Mouse (Mus musculus) heart, embryonic 13.5 days (tissue): ENCODE results near the gene Rps21. TPM values are rescaled to one million over a fixed set of nuclear protein-coding genes. Genes with fewer than 3 reads are reported as not detected.

Source experiments
- ATAC-seq: fragments of 200-750 bp; cut with Nextera tagmentation; 2 replicates; pipeline ENCODE4 v1.8.0; 2017; ENCODE audit warnings: moderate TSS enrichment; ENCODE audit not compliant: insufficient number of reproducible peaks, low FRiP score, low TSS enrichment; ENCODE audit errors: extremely low read depth
- H3K27ac ChIP-seq: fragments of 300-500 bp; sonication (generic); replicated peaks from 2 replicates; pipeline ENCODE4 v1.5.1; 2015; ENCODE audit warnings: moderate library complexity, mild to moderate bottlenecking, inconsistent platforms
- H3K27me3 ChIP-seq: fragments of 300-500 bp; sonication (generic); replicated peaks from 2 replicates; pipeline ENCODE4 v1.6.1; 2015; ENCODE audit warnings: mild to moderate bottlenecking, inconsistent platforms
- H3K36me3 ChIP-seq: fragments of 300-500 bp; sonication (generic); 2 replicates; pipeline ENCODE4 v1.6.1; 2015; ENCODE audit warnings: mild to moderate bottlenecking, inconsistent platforms
- H3K4me1 ChIP-seq: fragments of 300-500 bp; sonication (generic); 2 replicates; pipeline ENCODE4 v1.6.1; 2015; ENCODE audit warnings: inconsistent platforms
- H3K4me2 ChIP-seq: fragments of 300-500 bp; sonication (generic); 2 replicates; pipeline ENCODE4 v1.6.1; 2015; ENCODE audit warnings: inconsistent platforms, mild to moderate bottlenecking, moderate library complexity
- H3K4me3 ChIP-seq: fragments of 300-500 bp; sonication (generic); 2 replicates; pipeline ENCODE4 v1.5.1; 2015; ENCODE audit warnings: moderate library complexity, mild to moderate bottlenecking, inconsistent platforms
- H3K9ac ChIP-seq: fragments of 300-500 bp; sonication (generic); 2 replicates; pipeline ENCODE4 v1.6.1; 2015; ENCODE audit warnings: inconsistent platforms, mild to moderate bottlenecking, moderate library complexity
- H3K9me3 ChIP-seq: fragments of 300-500 bp; sonication (generic); 2 replicates; pipeline ENCODE4 v1.6.1; 2016; ENCODE audit warnings: inconsistent platforms
- WGBS: fragments of 180-500 bp; shearing (Covaris S2); methylation state at CpG from one replicate; pipeline ENCODE4 v1.1.7; 2015; ENCODE audit warnings: mixed read lengths; 5-methylcytosine and 5-hydroxymethylcytosine counted together
- polyA plus RNA-seq: library from polyadenylated mRNA; unstranded; fragments of >200 nt; fragmentation: Nextera tagmentation; extraction: Ambion mirVana; gene quantifications from 2 replicates; pipeline ENCODE4 v1.2.1, GENCODE M21; 2015

Rps21 gene
- polyA plus RNA-seq, 1 experiment from 2014 or later, result 332 TPM

DNA sequence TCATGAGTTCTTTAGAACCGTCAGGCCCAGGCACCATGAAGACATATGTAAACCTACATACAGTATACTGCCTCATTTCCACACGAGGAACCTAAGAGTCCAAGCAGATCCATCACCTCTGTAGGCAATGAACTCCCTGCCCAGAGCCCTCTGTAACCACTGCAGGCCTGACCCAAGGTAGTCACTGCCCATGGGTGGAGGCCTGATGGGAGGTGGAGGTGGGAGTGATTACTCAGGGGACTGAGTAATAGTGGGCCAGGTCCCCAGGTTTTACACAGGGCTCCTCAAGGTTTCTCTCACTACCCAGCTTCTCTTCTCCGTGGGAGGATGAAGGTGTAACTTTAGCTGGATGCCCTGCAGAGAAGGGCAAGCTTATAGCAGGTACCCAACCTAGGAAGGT lies 28.0 kb upstream of the Rps21 start:
- no peak for ATAC-seq
- Histone ChIP-seq H3K4me1 (peaks cover 74% of the 10 kb centered on the region), H3K4me2 (no peak overlapping the region), H3K36me3 (no peaks in the 10 kb centered on the region), H3K27ac (no peak overlapping the region), H3K9me3 (no peaks in the 10 kb centered on the region), H3K27me3 (peaks cover 22% of the 10 kb centered on the region), H3K4me3 (no peak overlapping the region), H3K9ac (no peak overlapping the region)
- 67% methylated on average over 3 of the region's 3 CpGs for WGBS

DNA sequence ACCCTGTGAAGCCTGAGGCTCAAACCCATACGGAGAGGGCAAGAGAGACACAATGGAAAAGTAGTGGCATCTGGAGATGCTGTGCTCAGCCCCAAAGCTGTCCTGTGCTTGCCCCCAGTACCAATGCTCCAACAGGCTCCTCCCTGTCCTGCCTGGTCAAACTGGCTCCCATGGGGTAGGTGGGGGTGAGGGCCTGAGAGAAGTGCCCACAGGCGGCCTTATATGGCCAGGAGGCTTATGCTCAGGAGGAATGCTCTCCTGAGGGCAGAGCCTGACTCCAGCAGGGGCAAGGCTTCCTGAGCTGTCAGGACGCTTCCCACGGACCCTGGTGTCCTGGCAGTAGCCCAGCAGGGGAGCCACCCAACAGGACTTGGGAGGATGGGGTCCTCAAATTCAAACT lies 26.7 kb upstream of the Rps21 start:
- WGBS, result 40% methylated on average over 4 of the region's 4 CpGs
- Histone ChIP-seq H3K4me1 (peaks cover 79% of the 10 kb centered on the region), H3K27ac (peak overlapping the region; percentile 67), H3K27me3 (peaks cover 8% of the 10 kb centered on the region), H3K36me3 (no peaks in the 10 kb centered on the region), H3K9me3 (no peaks in the 10 kb centered on the region), H3K4me3 (no peak overlapping the region), H3K9ac (peak overlapping the region; percentile 55; the same call in 1 of the 2 replicates), H3K4me2 (no peak overlapping the region)
- no peak for ATAC-seq

DNA sequence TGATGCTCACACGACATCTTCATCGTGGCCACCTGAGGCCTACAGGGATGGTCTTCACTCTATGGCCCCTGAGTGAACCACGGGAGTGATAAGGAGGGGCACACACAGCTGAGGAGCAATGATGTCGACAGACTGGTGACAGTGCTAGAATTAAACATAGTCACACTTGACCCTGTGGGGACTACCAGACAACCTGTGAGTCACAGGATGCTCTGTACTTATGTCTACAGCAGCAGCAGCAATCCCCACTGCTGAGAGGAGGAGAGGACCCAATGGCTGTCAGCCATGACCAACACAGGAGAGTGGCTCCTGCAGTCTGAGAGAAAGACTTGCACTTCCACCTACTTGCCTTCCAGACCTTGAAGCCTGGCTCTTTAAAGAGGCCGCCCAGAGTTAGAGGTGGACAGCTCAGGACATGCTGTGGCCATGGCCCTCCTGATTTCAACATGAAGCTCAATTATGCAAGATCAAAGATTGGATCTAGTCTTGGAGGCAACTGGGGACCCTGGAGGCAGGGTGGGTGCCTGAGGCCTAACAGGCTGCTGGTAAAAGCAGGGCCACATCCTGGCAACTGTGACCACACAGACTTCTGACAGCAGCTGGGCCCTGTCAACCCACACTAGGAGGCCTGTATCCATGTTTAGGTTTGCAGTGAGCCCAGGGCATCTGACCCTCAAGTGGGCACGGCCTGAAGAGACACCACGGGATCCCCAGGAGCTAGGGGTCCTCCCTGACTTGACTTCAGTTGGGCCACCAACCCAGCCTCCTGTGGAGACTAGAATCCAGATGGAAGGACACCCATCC lies 23.9 kb upstream of the Rps21 start:
- WGBS, result 48% methylated on average over 7 of the region's 7 CpGs
- no peak for ATAC-seq
- peaks cover 66% of the 10 kb centered on the region for H3K4me1 ChIP-seq
- peak overlapping the region; percentile 67 for H3K27ac ChIP-seq
- H3K9ac ChIP-seq, result no peak overlapping the region
- no peaks in the 10 kb centered on the region for H3K36me3 ChIP-seq
- no peaks in the 10 kb centered on the region for H3K27me3 ChIP-seq
- no peak overlapping the region for H3K4me3 ChIP-seq
- H3K4me2 ChIP-seq, result no peak overlapping the region
- no peaks in the 10 kb centered on the region for H3K9me3 ChIP-seq

DNA sequence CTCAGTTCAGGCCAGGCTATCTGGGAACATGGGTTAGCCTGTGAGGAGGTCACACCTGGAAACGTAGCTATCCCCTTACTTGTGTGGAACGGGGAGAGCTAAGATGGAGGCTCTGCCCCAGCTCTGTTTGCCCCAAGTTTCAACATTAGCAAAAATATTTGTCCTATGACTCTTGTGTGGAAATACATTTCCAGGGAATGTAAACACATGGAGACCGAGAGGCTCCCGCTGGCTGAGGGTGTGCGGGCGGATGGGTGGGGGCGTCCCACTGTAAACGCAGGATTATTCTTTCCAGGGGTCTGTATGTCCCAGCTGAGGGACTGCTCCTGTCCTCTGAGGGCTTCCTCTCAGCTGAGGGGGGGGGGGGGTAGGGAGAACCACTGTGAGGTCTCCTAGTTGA lies 22.8 kb upstream of the Rps21 start:
- Histone ChIP-seq H3K4me2 (no peak overlapping the region), H3K9me3 (no peaks in the 10 kb centered on the region), H3K27me3 (no peaks in the 10 kb centered on the region), H3K27ac (peak overlapping the region; percentile 93), H3K4me3 (no peak overlapping the region), H3K36me3 (no peaks in the 10 kb centered on the region), H3K9ac (no peak overlapping the region), H3K4me1 (peaks cover 56% of the 10 kb centered on the region)
- 86% methylated on average over 8 of the region's 8 CpGs for WGBS
- ATAC-seq, result no peak

DNA sequence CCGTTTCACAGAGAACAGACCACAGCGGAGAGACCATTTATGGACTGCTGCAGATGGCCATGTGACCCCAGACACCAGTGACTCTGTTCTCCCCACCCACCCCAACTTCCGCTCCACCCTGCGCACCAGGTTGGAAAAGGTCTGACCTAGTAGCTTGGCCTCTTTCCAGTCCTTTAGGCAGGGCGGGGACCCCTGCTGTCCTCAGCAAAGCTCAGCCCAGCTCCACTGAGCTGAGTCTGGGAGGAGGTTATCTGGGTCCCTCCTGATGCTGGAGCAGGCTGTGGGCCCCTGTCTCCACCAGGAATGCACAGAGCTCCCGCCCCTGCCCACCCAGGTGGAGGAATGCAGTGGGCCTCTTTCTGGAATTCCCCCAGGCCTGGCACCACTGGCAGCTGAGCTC lies 22.2 kb upstream of the Rps21 start:
- no peak overlapping the region for H3K4me3 ChIP-seq
- no peaks in the 10 kb centered on the region for H3K9me3 ChIP-seq
- H3K36me3 ChIP-seq, result no peaks in the 10 kb centered on the region
- 32% methylated on average over 6 of the region's 6 CpGs for WGBS
- H3K4me1 ChIP-seq, result peaks cover 54% of the 10 kb centered on the region
- no peaks in the 10 kb centered on the region for H3K27me3 ChIP-seq
- peak; percentile 30; the same call in 1 of the 2 replicates for ATAC-seq
- peak overlapping the region; percentile 93 for H3K27ac ChIP-seq
- H3K4me2 ChIP-seq, result peak overlapping the region; percentile 27
- H3K9ac ChIP-seq, result no peak overlapping the region

DNA sequence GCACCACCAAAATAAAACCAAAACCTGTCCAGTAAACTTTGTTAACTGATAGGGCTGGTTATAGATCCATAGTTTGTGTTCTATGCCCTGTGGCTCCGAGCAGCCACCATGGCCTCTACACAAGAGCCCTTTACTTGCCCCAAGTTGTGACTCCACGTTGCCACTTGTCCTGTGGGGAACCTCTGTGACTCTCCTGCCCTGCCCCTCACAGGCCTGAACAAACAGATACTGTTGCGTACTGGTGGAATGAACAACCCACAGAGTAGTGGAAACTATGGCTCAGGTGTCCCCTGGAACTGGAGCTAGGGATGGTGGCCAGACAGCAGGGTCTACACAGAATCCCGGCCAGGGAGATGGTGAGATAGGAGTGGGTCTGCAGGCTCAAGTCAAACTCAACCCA lies 21.4 kb upstream of the Rps21 start:
- Histone ChIP-seq H3K4me2 (no peak overlapping the region), H3K36me3 (no peaks in the 10 kb centered on the region), H3K27ac (peak overlapping the region; percentile 93), H3K9me3 (no peaks in the 10 kb centered on the region), H3K4me3 (no peak overlapping the region), H3K9ac (no peak overlapping the region), H3K27me3 (no peaks in the 10 kb centered on the region), H3K4me1 (peaks cover 49% of the 10 kb centered on the region)
- no peak for ATAC-seq
- 73% methylated on average over 4 of the region's 4 CpGs for WGBS

DNA sequence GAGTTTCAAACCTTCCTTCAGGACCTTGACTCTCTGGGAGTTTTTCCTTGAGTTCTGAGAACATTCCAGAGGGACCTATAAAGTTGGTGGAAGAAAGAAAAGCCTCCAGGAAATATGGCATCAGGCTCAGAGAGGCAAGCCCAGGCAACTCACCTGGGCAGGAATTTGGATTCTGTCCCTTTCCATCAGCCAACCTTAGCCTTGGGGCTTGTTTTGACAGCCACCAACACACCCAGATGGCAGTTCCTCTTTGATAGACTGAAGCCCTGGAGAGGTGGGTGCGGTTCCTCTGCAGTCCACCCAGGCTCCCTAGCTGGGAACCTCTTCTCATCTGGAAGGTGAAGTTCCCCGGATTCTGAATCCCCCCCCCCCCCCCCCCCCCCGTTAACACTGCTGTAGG lies 20.7 kb upstream of the Rps21 start:
- H3K4me1 ChIP-seq, result peaks cover 49% of the 10 kb centered on the region
- no peaks in the 10 kb centered on the region for H3K27me3 ChIP-seq

DNA sequence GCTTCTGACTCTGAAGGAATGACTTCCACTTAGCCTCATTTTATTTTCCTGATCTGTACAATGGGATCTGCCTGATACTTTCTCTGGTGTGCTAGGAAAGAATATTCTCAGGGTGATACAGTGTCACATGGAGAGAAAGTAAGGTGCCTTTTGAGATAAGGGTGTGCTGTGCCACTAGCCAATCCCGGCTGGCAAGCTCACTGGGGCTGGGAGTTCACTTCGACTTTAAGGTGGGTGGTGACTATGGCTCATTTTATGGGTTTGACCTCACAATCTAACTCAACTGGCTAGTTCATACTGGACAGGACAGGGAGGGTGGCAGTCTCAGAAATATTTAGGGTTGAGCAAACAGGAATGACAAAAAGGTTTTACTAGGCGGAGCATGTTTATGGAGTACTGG lies 20.2 kb upstream of the Rps21 start:
- no peak overlapping the region for H3K4me3 ChIP-seq
- ATAC-seq, result no peak
- peaks cover 49% of the 10 kb centered on the region for H3K4me1 ChIP-seq
- no peak overlapping the region for H3K27ac ChIP-seq
- no peak overlapping the region for H3K9ac ChIP-seq
- WGBS, result 74% methylated on average over 3 of the region's 3 CpGs
- H3K27me3 ChIP-seq, result no peaks in the 10 kb centered on the region
- 0 out of 2 replicates have a peak, but pooled peaks cover 4% of the 10 kb centered on the region for H3K9me3 ChIP-seq
- no peak overlapping the region for H3K4me2 ChIP-seq
- no peaks in the 10 kb centered on the region for H3K36me3 ChIP-seq

More for the DNA sequence above, 20.7 kb upstream of the Rps21 start:
- no peak overlapping the region for H3K4me2 ChIP-seq
- H3K4me3 ChIP-seq, result no peak overlapping the region
- WGBS, result 52% methylated on average over 2 of the region's 3 CpGs
- ATAC-seq, result no peak
- no peak overlapping the region; the same call in 1 of the 2 replicates for H3K27ac ChIP-seq
- no peak overlapping the region for H3K9ac ChIP-seq
- 0 out of 2 replicates have a peak, but pooled peaks cover 1% of the 10 kb centered on the region for H3K9me3 ChIP-seq
- no peaks in the 10 kb centered on the region for H3K36me3 ChIP-seq

DNA sequence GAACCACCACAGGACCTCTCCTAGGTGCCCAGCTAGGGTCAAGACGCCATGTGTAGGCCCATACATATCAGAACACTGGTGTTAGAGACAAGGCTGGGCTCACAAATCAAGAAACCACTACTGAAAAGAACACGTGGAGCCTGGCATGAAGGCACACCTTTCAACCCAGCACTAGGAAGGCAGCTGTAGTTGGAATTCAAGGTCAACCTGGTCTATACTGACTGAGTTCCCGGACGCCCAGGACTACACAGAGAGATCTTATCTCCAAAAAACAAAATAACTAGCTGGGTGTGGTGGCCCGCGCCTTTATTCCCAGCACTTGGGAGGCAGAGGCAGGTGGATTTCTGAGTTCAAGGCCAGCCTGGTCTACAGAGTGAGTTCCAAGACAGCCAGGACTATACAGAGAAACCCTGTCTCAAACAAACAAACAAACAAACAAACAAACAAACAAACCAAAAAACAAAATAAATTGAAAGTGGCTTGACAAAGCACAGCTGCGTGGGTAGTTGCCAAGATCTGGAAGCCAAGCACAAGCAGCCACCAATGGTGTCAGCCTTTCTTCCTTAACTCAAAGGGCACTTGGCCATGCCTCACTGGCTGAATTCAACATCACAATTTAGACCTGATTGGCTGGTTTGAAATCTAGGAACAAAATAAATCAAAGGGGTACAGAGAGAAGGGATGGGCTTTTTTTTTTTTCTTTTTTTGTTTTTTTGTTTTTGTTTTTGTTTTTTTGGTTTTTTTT lies 19.4 kb upstream of the Rps21 start:
- H3K27ac ChIP-seq, result no peak overlapping the region
- H3K4me2 ChIP-seq, result no peak overlapping the region
- no peaks in the 10 kb centered on the region for H3K36me3 ChIP-seq
- WGBS, result 86% methylated on average over 7 of the region's 7 CpGs
- ATAC-seq, result no peak
- H3K4me1 ChIP-seq, result peaks cover 44% of the 10 kb centered on the region
- H3K9ac ChIP-seq, result no peak overlapping the region
- no peak overlapping the region for H3K4me3 ChIP-seq
- H3K9me3 ChIP-seq, result 0 out of 2 replicates have a peak, but pooled peaks cover 4% of the 10 kb centered on the region
- H3K27me3 ChIP-seq, result no peaks in the 10 kb centered on the region

DNA sequence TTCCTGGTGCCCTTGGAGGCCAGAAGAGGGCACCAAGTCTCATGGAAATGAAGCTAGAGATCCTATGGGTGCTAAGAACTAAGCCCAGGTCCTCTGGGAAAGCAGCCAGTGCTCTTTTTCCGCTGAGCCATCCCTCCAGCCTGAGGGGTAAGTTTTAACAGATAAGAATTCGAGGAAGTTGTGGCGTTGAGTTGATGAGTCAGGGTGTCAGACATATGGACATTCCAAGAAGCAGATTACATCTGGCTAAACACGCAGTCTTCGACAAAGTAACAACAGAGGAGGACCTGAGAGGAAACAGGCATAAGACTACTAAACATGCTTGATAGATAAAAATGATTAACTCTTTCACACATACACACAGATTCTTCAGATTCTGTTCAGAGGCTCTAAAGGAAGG lies 18.6 kb upstream of the Rps21 start:
- Histone ChIP-seq H3K27ac (no peak overlapping the region), H3K4me3 (no peak overlapping the region)
- 43% methylated on average over 5 of the region's 5 CpGs for WGBS

DNA sequence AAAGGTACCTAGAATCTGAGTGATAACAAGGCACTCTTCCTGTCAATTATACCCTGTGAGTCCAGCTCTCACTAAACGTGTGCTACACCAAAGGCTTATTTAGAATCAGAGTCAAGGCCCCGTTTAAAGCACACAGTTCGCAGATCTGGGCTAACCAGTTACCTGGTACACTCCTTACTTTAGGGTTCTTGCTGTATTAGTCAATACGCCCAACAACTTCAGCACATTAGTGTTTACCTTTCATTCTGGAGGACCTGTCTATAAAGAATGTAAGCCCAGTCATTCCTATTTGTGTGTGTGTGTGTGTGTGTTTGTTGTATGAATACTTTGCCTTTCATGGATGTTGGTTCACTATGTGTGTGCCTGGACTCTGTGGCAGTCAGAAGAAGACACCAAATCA lies 14.1 kb upstream of the Rps21 start:
- Histone ChIP-seq H3K4me1 (peaks cover 8% of the 10 kb centered on the region; the same call in 1 of the 2 replicates), H3K4me2 (no peak overlapping the region), H3K4me3 (no peak overlapping the region), H3K27ac (no peak overlapping the region), H3K36me3 (no peaks in the 10 kb centered on the region), H3K9ac (no peak overlapping the region), H3K9me3 (0 out of 2 replicates have a peak, but pooled peaks cover 4% of the 10 kb centered on the region), H3K27me3 (no peaks in the 10 kb centered on the region)
- no peak for ATAC-seq
- WGBS, result 83% methylated on average over 4 of the region's 4 CpGs

More for the DNA sequence above, 18.6 kb upstream of the Rps21 start:
- Histone ChIP-seq H3K4me1 (peaks cover 36% of the 10 kb centered on the region), H3K27me3 (no peaks in the 10 kb centered on the region), H3K36me3 (no peaks in the 10 kb centered on the region), H3K9ac (no peak overlapping the region), H3K9me3 (0 out of 2 replicates have a peak, but pooled peaks cover 4% of the 10 kb centered on the region), H3K4me2 (no peak overlapping the region)
- ATAC-seq, result no peak
